ENCODE assay signal across 9 mouse cellular contexts in the genomic region with DNA sequence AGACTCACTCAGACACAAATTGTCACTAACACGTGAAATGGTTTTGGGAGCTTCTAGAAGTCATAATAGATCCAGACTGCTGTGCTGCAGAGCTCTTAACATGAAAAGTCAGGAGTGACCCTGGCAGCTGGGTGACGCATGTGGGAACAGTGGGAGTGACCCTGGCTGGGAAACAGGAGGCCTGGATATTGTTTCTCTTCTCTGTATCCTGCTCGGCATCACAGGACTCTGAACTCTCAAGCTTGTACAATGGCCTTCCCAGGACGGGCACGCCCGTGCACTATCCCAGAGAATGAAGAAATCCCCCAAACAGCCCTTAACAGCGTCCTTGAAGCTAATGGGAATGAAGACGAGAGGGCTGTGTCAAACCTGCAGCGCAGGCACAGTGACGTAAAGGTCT. TPM values are rescaled to one million over a fixed set of nuclear protein-coding genes. Genes with fewer than 3 reads are reported as not detected.
DNase-seq lines count a peak whose midpoint lies in the region; ATAC-seq and TF ChIP-seq lines count a peak whose summit lies in the region.
"Had no signal": no experiment of that assay in that cellular context is flagged by ENCODE, and none has a peak within 500 bp of the region (broad histone marks: within the 10 kb centered on the region; RNA-seq: fewer than 3 reads in every experiment).

No protein-coding gene starts in this region.

- no peak for TF ChIP-seq POLR2A in kidney, adult 2 months (IDR thresholded peaks at IDR 0.05; ENCODE audit: low read depth, low read length)

- no peaks in the 10 kb centered on the region for H3K9me3 ChIP-seq in limb, embryonic 10.5 days (replicated peaks)

- DNase-seq in kidney, adult 2 months, result peak; percentile 35
- DNase-seq in kidney, adult 11 months, result no peak
- peak; percentile 90 for DNase-seq in heart, adult 8-10 months (ENCODE audit: low spot score)
- no peak for DNase-seq in limb, embryonic 10.5 days (ENCODE audit: low spot score)
- DNase-seq in ovary, postnatal 36 days (ENCODE audit: low spot score), result peak; percentile 58
- no peak for DNase-seq in yolk sac, embryonic 10.5 days (ENCODE audit: low spot score)
- DNase-seq in layer of hippocampus, adult 9-10 months (ENCODE audit: low spot score), result no peak

- peak overlapping the region; percentile 18; the same call in 1 of the 2 replicates for H3K27ac ChIP-seq in kidney, adult 2 months (ENCODE audit: insufficient read depth, low read depth, low read length)
- 0 out of 2 replicates have a peak overlapping the region, but pooled peaks have one; percentile 30 for H3K27ac ChIP-seq in limb, embryonic 10.5 days

- H3K4me3 ChIP-seq in kidney, adult 2 months (ENCODE audit: insufficient read depth, low read depth, low read length), result peak overlapping the region; percentile 35; the same call in 1 of the 2 replicates
- H3K4me3 ChIP-seq in limb, embryonic 10.5 days, result no peak overlapping the region

- H3K36me3 ChIP-seq in kidney, adult 2 months (ENCODE audit: control insufficient read depth, insufficient read depth, low read length), result no peaks in the 10 kb centered on the region
- peaks cover 4% of the 10 kb centered on the region for H3K36me3 ChIP-seq in limb, embryonic 10.5 days

- no peaks in the 10 kb centered on the region for H3K4me1 ChIP-seq in kidney, adult 2 months (ENCODE audit: control insufficient read depth, insufficient read depth, low read length)
- H3K4me1 ChIP-seq in limb, embryonic 10.5 days, result no peaks in the 10 kb centered on the region

- WGBS in kidney, adult 2 months, result 50% methylated on average over 10 of the region's 10 CpGs
- 79% methylated on average over 10 of the region's 10 CpGs for WGBS in limb, embryonic 10.5 days

- no peaks in the 10 kb centered on the region for H3K27me3 ChIP-seq in kidney, adult 2 months (replicated peaks; ENCODE audit: control insufficient read depth, insufficient read depth, low read length)
- H3K27me3 ChIP-seq in limb, embryonic 10.5 days (ENCODE audit: low read depth, poor library complexity, severe bottlenecking), result no peaks in the 10 kb centered on the region
- H3K27me3 ChIP-seq: CH12.LX had no signal

- ATAC-seq in erythroblast, adult 5-6 weeks (replicated peaks; ENCODE audit: low FRiP score, poor library complexity, severe bottlenecking), result no peak

- no peak for TF ChIP-seq CTCF in kidney, adult 2 months (conservative IDR thresholded peaks at IDR 0.05; ENCODE audit: insufficient read depth, insufficient read length, low read depth, low read length)

RNA-seq across cellular contexts. Expression of a gene that starts 52.5 kb away (rescaled TPM):
- polyA plus RNA-seq in kidney, adult 2 months (2012; rRNA removed), result 4.2 and 5.3 TPM in 2 replicates
- total RNA-seq in heart, adult 8-10 months (2022), result 10 to 100 TPM; 49.8 to 53.3 (median 51.2) TPM
- polyA plus RNA-seq in limb, embryonic 10.5 days (2016; fragmentation: Nextera tagmentation; extraction: Ambion mirVana), result 22.2 and 27.0 TPM in 2 replicates
- 108 and 114 TPM in 2 replicates for total RNA-seq in erythroblast, adult 5-6 weeks (2015; ENCODE audit: low replicate concordance)
- 164 and 178 TPM in 2 replicates for total RNA-seq in erythroblast, adult 5-6 weeks (2017; ENCODE audit: low replicate concordance)

Comparison
In these comparisons a context has a peak if more than half of its experiments do, and no peak if none do; other contexts are left out.
1. DNase-seq: peak in kidney, adult 2 months (single experiment), heart, adult 8-10 months (single experiment) and ovary, postnatal 36 days (single experiment); none in kidney, adult 11 months (single experiment), limb, embryonic 10.5 days (single experiment), yolk sac, embryonic 10.5 days (single experiment) and layer of hippocampus, adult 9-10 months (single experiment).